Mouse (Mus musculus) brain, embryonic 14.5 days (tissue): ENCODE measurements at regions not wholly inside any gene's neighbourhood (a gene's known extent, or its start where the extent isn't known, plus 50 kb on each side); places are given as distances from the start of the nearest gene placed in this dataset.

Experiments
- DNase-seq: peaks from one replicate; pipeline ENCODE4 v3.0.0-alpha.2; 2011; ENCODE audit warnings: low read depth
- CTCF ChIP-seq: fragments of 200-500 bp; IDR thresholded peaks from 2 replicates; pipeline ENCODE4 v1.5.1; 2012; ENCODE audit warnings: inconsistent platforms, mild to moderate bottlenecking, moderate library complexity, borderline replicate concordance; ENCODE audit not compliant: insufficient read depth, insufficient read length; ENCODE audit errors: extremely low read depth
- POLR2A ChIP-seq: fragments of 200-500 bp; IDR thresholded peaks from 2 replicates; pipeline ENCODE4 v1.6.1; 2012; ENCODE audit warnings: mild to moderate bottlenecking, inconsistent platforms, borderline replicate concordance; ENCODE audit not compliant: poor library complexity, insufficient read depth, insufficient read length, severe bottlenecking; ENCODE audit errors: extremely low read depth

DNA sequence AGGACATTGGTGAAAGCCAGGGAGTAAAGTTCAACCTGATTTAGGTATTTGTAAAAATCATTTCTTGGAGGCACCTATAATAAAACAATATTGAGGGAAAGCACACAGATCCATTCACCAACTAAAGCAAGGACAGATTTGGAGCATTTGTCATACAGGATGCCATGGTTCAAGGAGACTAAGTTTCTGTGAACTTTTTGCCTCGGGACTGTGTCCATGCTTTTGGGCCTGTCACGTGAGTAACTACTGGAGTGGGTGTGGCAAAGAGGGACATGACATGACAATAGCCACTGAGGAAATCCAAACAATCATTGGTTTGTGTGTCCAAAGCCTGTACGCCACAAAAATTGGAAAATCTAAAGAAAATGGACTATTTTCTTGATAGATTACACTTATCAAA, 241.4 kb downstream of the Ankrd50 start:
- DNase-seq = no peak
- TF ChIP-seq CTCF (no peak), POLR2A (no peak)

DNA sequence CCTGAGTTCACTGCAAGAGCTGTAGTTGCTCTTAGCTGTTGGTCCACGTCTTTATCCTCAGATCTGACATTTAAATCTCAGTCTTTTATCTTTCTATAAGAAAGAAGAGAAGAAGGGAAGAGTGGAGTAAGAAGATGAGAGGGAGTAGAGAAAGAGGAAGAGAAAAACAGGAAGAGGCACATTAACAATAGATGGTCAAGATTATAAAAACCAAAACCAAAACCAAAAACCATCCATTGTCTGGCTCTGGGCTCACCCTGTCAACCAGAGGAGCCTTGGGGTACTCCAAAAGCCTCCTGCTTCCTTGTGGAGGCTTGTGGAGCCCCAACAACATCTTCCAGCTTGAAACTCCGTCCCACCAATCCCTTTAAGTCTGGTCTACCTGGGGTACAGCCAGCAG, 247.0 kb downstream of the Ankrd50 start:
- DNase-seq = no peak
- TF ChIP-seq POLR2A = no peak

DNA sequence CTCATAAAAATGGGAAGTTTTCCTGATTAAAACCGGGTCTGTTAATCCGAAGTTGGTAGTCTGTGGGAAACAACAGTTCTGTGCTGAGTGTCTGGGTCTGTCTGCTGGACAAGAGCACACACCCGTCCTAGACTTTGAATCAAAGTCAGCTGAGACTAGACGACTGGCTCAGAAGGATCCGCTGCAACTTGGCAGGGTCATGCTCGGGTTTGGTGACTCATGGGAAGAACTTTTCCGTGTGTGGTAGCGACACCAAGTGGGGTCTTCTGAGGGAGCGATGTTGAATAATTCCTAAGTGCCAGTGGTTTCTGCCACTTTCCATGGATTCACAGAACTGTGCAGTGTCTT, 248.9 kb downstream of the Ankrd50 start:
- TF ChIP-seq CTCF = no peak
- no peak for TF ChIP-seq POLR2A
- DNase-seq = no peak

DNA sequence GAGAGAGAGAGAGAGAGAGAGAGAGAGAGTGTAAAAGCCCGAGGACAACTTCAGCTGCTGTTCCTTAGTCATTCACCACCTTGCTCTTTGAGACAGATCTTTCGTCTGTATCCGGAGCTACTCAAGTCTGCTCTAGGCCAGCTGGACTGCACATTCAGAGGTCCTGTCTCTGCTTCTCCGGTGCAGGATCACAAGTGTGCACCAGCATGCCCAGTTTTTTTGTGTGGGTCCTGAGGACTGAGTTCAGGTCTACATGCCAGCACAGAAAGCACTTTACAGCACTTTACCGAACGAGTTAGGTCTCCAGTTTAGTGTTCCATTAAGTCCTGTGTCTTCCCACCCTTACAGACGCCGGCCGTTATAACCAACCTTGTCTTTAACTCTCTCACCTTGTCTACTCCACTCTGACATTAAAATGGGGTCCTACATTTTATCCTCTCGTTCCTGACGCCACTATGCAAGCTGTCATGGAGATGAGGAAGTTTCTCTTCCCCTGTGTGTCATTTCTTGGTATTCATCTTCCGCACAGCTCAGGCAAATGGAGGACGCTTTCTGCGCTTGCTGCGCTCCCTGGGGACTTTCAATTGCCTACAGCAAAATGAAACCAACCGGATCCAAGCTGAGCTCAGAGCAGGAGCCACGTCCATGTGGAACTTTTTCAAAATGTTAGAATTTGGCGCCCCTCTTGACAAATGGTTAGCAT, 249.5 kb downstream of the Ankrd50 start:
- TF ChIP-seq CTCF (no peak), POLR2A (no peak)
- no peak for DNase-seq

DNA sequence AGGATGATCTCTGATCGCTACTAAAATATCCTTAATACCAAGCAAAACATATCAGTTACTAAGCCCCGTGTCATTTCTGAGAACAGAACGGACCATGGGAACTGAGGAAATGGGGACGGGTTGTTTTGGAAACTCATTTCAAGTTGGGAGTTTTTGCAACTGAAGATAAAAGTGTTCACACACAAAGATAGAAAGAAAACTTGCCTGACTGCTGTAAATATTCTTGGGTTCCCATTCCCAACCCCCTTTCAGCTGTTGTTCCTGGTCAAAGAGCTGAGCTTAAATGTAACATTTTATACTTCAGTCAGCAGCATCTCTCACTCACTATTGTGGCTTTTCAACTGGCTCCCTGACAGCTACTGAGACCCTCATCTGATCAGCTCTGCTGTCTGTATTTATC, 250.1 kb downstream of the Ankrd50 start:
- no peak for DNase-seq
- TF ChIP-seq POLR2A (no peak), CTCF (no peak)

DNA sequence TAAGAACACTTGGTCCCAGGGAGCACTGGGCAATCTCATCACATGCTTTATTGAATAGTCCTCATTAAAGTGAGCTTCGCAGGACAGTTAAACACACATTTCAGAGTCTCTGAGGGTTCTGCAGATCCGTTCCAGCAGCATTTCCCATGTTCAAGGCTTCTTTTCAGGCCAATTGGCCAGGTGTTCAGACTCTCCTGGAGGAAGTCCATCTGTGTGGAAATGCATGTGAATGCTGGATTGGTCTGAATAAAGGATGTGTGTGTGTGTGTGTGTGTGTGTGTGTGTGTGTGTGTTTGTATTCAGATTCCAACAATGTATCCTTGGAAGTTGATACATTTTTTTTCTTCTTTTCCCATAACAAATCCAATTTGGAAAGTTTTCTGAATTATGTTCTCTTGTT, 250.6 kb downstream of the Ankrd50 start:
- DNase-seq = no peak
- no peak for TF ChIP-seq POLR2A
- no peak for TF ChIP-seq CTCF

DNA sequence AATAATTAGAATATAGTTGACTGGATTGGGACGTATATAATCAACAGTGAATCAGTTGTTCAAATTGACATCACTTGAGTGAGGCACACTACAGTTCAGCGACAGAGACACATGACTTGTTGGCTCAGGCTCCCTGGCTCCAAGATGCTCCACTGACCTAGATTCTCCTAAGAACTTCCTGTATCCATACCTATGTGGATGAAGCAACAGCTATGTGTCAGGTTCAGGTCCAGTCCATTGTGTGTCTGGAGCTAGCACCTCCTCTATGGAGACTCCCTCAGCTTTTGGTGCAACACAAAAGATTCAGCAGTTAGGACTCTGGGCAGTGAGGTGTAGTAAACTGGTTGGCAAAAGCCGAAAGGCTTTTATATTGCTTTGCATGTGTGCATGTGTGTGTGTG, 251.6 kb downstream of the Ankrd50 start:
- TF ChIP-seq POLR2A = no peak
- TF ChIP-seq CTCF = no peak
- DNase-seq = no peak

DNA sequence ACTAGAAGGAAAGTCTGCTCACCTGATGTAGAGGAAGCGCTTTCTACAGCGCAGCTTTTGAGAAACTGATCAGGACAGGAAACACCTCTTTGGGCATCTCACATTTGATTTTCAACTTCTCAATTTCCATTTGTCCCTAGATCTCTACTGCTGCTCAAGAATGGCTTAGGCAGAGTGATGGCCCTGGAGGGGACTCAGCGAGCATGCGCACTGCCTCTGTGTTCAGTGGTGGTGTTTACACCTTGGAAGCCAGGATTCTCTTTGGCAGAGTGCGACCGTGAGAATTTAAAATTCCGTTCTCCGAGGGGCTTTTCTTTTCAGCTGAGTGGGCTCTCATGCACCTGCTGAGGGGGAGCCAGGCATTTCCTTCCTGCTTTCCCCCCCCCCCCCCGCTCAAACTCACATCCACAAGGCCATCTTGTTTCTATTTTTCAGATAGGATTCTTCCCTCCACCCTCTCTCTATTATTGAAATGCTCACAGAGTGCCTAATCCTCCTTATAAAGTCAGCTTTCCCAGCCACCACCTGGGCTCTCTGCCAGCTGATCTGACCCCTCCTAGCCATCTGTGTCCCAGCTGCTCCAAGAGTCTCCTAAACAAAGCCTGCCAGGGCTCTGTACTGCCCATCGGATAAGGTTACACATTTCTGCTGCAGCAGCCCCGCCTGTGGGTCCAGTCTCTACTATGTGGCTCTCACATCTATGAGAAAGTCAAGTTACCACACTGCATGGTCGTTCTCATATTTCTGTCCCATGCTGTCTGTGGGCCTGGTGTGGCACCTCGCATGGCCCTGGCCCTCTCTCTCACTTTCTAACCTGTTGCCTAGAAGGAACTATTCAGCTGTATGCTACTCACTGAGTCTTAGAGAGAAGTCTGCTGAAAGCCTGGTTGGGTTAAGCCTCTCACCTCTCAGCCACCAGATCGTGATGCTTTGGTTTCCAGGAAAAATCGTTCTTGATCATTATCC, 252.2 kb downstream of the Ankrd50 start:
- DNase-seq = peak; percentile 92
- TF ChIP-seq CTCF = no peak
- no peak for TF ChIP-seq POLR2A

DNA sequence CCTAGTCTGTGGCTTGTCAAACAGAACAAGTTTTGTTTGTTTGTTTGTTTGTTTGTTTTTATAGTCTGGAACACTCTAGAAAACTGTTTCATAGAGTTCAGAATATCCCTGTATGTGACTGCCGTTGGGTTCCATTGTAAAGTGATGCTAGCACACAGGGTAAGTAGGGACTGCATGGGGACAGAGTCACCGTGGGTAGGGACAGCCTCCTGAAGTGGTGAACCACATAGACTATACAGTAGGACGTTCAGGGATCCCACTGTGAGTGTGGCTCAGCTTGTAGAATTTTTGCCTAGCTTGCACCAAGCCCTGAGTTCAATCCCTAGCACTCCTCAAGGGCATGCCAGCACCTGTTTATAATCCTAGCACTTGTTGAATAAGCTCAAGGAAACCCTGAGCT, 253.1 kb downstream of the Ankrd50 start:
- TF ChIP-seq POLR2A = no peak
- no peak for DNase-seq

DNA sequence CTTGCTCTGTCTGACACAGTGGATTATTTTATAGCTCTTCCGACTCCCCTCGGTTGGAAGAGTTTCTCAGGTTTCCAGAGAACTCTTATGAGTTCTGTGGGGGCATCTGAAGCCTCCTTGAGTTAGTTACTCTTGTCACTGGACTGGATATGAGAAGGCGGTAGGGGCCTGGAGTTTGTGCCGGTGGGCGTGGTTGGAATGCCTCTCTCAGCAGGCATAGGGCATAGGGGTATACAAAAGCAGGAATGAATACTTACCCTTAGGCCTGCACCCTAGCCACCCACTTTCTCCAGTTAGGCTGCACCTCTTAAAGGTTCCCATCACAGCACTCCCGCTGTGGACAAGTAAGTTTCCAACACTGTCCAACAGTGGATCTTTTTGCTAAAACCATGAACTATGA, 253.8 kb downstream of the Ankrd50 start:
- DNase-seq = no peak
- no peak for TF ChIP-seq POLR2A

DNA sequence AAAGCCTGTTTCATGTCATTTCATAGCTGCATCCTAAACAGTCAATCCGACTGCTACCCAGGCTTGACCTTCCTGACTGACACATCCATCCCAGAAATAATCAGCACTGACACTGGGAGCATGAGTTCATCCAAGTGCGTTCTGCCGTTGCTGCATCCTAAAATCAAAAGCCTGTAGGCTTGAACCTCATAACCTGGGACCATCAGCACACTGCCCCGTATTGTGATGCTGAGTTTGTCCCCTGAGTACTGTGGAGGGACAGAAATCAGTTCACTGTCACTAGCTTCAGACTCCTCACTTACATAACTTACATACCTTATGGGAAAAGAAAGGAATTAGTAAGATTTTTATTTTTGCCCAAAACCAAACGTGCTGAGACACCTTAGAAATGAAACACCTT, 255.0 kb downstream of the Ankrd50 start:
- DNase-seq = no peak
- no peak for TF ChIP-seq POLR2A
- TF ChIP-seq CTCF = no peak

DNA sequence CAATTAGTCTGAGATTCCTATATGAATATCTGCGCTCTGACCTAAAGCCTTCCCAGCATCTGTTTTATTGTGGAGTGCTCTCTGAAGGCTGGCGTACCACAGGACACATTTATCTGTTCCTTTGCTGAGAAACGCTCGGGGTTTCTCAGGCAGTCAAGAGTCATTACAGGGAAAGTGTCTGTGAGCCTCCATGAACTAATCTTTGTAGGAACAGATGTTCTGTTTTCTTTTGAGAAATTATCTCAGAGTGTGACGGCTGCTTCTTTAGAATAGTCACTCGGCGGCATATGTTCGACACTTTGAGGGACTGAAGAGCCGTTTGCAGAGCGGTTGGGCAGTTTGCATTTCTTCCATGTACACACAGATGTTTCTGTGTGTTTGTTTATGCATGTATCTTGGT, 255.6 kb downstream of the Ankrd50 start:
- TF ChIP-seq POLR2A = no peak
- no peak for TF ChIP-seq CTCF
- DNase-seq = peak; percentile 66

DNA sequence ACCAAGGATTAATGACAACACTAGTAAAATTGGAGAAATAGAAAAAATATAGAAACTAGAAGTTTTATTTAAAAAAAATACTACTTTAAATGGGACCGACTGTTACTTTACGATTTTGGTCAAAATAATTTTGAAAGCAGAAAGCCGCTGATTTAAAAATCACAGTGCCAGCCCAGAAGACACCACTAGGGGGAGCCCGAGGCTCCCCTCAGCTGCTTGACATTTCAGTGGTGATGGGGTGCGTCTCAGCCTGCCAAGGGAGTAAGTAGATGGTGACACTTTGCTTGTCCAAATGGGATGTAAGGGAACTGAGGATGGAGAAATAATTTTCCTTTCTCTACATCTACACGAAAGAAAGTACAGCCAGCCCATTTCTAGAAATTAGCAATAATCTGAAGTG, 257.0 kb downstream of the Ankrd50 start:
- no peak for TF ChIP-seq POLR2A
- peak; percentile 86 for TF ChIP-seq CTCF
- DNase-seq = peak; percentile 82
